Mouse (Mus musculus) stomach, embryonic 14.5 days (tissue): ENCODE results near the gene Magi1. TPM values are rescaled to one million over a fixed set of nuclear protein-coding genes. Genes with fewer than 3 reads are reported as not detected.

Experiments
- ATAC-seq: fragments of 200-750 bp; cut with Nextera tagmentation; 2 replicates; pipeline ENCODE4 v1.8.0; 2017; ENCODE audit warnings: low read depth, moderate TSS enrichment; ENCODE audit not compliant: insufficient number of reproducible peaks, insufficient read depth, low FRiP score
- H3K27ac ChIP-seq: fragments of 300-500 bp; sonication (generic); 2 replicates; pipeline ENCODE4 v1.5.1; 2014; ENCODE audit warnings: mild to moderate bottlenecking, low read length, moderate library complexity, mixed read lengths
- H3K27me3 ChIP-seq: fragments of 300-500 bp; sonication (generic); 2 replicates; pipeline ENCODE4 v1.6.1; 2014; ENCODE audit warnings: low read length, control low read depth, mixed read lengths; ENCODE audit not compliant: control insufficient read depth, insufficient read depth
- H3K36me3 ChIP-seq: fragments of 300-500 bp; sonication (generic); 2 replicates; pipeline ENCODE4 v1.6.1; 2014; ENCODE audit warnings: mild to moderate bottlenecking, control low read depth, low read length, moderate library complexity, mixed read lengths; ENCODE audit not compliant: control insufficient read depth, insufficient read depth
- H3K4me1 ChIP-seq: fragments of 300-500 bp; sonication (generic); 2 replicates; pipeline ENCODE4 v1.6.1; 2014; ENCODE audit warnings: low read length, control low read depth, mixed read lengths; ENCODE audit not compliant: control insufficient read depth, insufficient read depth
- H3K4me2 ChIP-seq: fragments of 300-500 bp; sonication (generic); replicated peaks from 2 replicates; pipeline ENCODE4 v1.6.1; 2014; ENCODE audit warnings: low read depth, low read length, control low read depth
- H3K4me3 ChIP-seq: fragments of 300-500 bp; sonication (generic); 2 replicates; pipeline ENCODE4 v1.5.1; 2014; ENCODE audit warnings: low read depth, low read length, control low read depth
- H3K9ac ChIP-seq: fragments of 300-500 bp; sonication (generic); replicated peaks from 2 replicates; pipeline ENCODE4 v1.6.1; 2014; ENCODE audit warnings: low read depth, mild to moderate bottlenecking, control low read depth, low read length, moderate library complexity, mixed read lengths
- H3K9me3 ChIP-seq: fragments of 300-500 bp; sonication (generic); 2 replicates; pipeline ENCODE4 v1.6.1; 2016; ENCODE audit warnings: low read depth, low read length, control low read depth; ENCODE audit not compliant: control insufficient read depth
- WGBS: fragments of 180-500 bp; shearing (Covaris S2); extraction: QIAGEN DNeasy Blood & Tissue Kit; methylation state at CpG from one replicate; pipeline ENCODE4 v1.1.7; 2014; 5-methylcytosine and 5-hydroxymethylcytosine counted together
- polyA plus RNA-seq: library from polyadenylated mRNA; unstranded; fragments of >200 nt; fragmentation: Nextera tagmentation; extraction: Ambion mirVana; gene quantifications from 2 replicates; pipeline ENCODE4 v1.2.1, GENCODE M21; 2014

Magi1 gene
- polyA plus RNA-seq, 1 experiment from 2014 or later, result 15.0 TPM

GRCm38 (mm10) chr6:94286555-94286954, 2.8 kb upstream of the Magi1 start:
- H3K4me1 ChIP-seq, result peaks cover 3% of the 10 kb centered on the region; the same call in 1 of the 2 replicates
- no peak overlapping the region for H3K9ac ChIP-seq
- no peak overlapping the region for H3K27ac ChIP-seq
- no peak for ATAC-seq
- no peak overlapping the region for H3K4me3 ChIP-seq
- H3K27me3 ChIP-seq, result no peaks in the 10 kb centered on the region
- H3K4me2 ChIP-seq, result no peak overlapping the region
- WGBS, result 74% methylated on average over 2 of the region's 2 CpGs
- no peaks in the 10 kb centered on the region for H3K36me3 ChIP-seq
- peaks cover 6% of the 10 kb centered on the region for H3K9me3 ChIP-seq

- peak overlapping the region; percentile 99 for H3K27ac ChIP-seq
- peak overlapping the region; percentile 62 for H3K9ac ChIP-seq
- no peaks in the 10 kb centered on the region for H3K27me3 ChIP-seq
- peak overlapping the region; percentile 94 for H3K4me2 ChIP-seq
- peak; percentile 66 for ATAC-seq
- peak overlapping the region; percentile 82 for H3K4me3 ChIP-seq
- peaks cover 6% of the 10 kb centered on the region for H3K9me3 ChIP-seq
- H3K36me3 ChIP-seq, result no peaks in the 10 kb centered on the region
- under 1% methylated on average over 44 of the region's 44 CpGs for WGBS
- peaks cover 12% of the 10 kb centered on the region for H3K4me1 ChIP-seq
Observed at GRCm38 (mm10) chr6:94284089-94284825, 540 bp upstream of the Magi1 start.

- WGBS, result under 1% methylated on average over 55 of the region's 55 CpGs
- no peaks in the 10 kb centered on the region for H3K36me3 ChIP-seq
- ATAC-seq, result peak; percentile 7; the same call in 1 of the 2 replicates
- peak overlapping the region; percentile 62 for H3K9ac ChIP-seq
- H3K27ac ChIP-seq, result peak overlapping the region; percentile 99
- no peaks in the 10 kb centered on the region for H3K27me3 ChIP-seq
- peaks cover 12% of the 10 kb centered on the region for H3K4me1 ChIP-seq
- H3K9me3 ChIP-seq, result no peaks in the 10 kb centered on the region
- H3K4me3 ChIP-seq, result peak overlapping the region; percentile 82
- H3K4me2 ChIP-seq, result peak overlapping the region; percentile 92
Observed at GRCm38 (mm10) chr6:94282301-94283241, 1.1 kb downstream of the Magi1 start.

DNA sequence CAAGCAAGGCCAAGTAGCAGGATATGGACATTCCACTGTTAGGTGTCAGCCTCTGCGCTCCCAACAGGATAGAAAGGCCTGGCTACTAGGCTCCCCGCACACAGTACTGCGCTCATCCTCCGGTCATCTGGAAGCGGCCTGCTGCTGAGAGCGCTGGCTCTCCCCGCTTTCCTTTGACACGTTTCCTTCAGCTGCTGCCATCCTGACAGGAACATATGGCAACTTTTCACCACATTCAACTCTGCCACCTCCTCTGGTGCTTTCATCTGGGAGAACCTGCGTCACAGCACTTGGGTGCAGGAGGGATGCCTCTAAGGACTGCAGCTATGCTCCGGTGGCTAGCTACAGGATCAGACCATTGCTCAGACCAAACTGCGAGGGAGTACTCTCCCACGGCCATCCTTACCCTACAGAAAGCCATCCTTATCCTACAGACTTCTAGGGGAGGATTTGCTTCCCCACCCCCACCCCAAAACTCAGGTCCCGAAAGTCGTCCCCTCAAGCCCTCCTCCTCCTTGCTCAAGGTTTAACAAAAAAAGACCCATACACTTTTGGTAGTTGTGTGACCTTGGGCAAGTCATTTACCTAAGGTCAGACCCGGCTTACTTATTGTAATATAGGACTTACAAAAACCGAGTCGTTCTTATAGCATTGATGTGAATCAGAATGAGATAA, 2.0 kb downstream of the Magi1 start:
- H3K27me3 ChIP-seq, result no peaks in the 10 kb centered on the region
- peak overlapping the region; percentile 92 for H3K4me2 ChIP-seq
- no peak overlapping the region for H3K27ac ChIP-seq
- peak overlapping the region; percentile 82 for H3K4me3 ChIP-seq
- ATAC-seq, result no peak
- H3K9me3 ChIP-seq, result no peaks in the 10 kb centered on the region
- peaks cover 12% of the 10 kb centered on the region for H3K4me1 ChIP-seq
- WGBS, result 10% methylated on average over 17 of the region's 17 CpGs
- 0 out of 2 replicates have a peak overlapping the region, but pooled peaks have one; percentile 25 for H3K9ac ChIP-seq
- H3K36me3 ChIP-seq, result no peaks in the 10 kb centered on the region

GRCm38 (mm10) chr6:94273941-94274340, 9.8 kb downstream of the Magi1 start:
- no peak overlapping the region for H3K4me2 ChIP-seq
- WGBS, result 90% methylated on average over 3 of the region's 3 CpGs
- H3K9me3 ChIP-seq, result no peaks in the 10 kb centered on the region
- H3K9ac ChIP-seq, result no peak overlapping the region
- 0 out of 2 replicates have a peak, but pooled peaks cover 5% of the 10 kb centered on the region for H3K4me1 ChIP-seq
- no peak overlapping the region for H3K4me3 ChIP-seq
- no peak overlapping the region for H3K27ac ChIP-seq
- H3K27me3 ChIP-seq, result no peaks in the 10 kb centered on the region
- H3K36me3 ChIP-seq, result no peaks in the 10 kb centered on the region
- no peak for ATAC-seq

- no peak overlapping the region for H3K4me2 ChIP-seq
- H3K4me1 ChIP-seq, result 0 out of 2 replicates have a peak, but pooled peaks cover 5% of the 10 kb centered on the region
- H3K9ac ChIP-seq, result no peak overlapping the region
- H3K27me3 ChIP-seq, result no peaks in the 10 kb centered on the region
- no peaks in the 10 kb centered on the region for H3K36me3 ChIP-seq
- H3K4me3 ChIP-seq, result no peak overlapping the region
- ATAC-seq, result no peak
- H3K9me3 ChIP-seq, result no peaks in the 10 kb centered on the region
- WGBS, result 80% methylated on average over 5 of the region's 5 CpGs
- H3K27ac ChIP-seq, result no peak overlapping the region
Observed at GRCm38 (mm10) chr6:94270001-94270400, 13.7 kb downstream of the Magi1 start.

GRCm38 (mm10) chr6:94269174-94269573, 14.5 kb downstream of the Magi1 start:
- WGBS, result 79% methylated on average over 4 of the region's 4 CpGs
- ATAC-seq, result no peak
- Histone ChIP-seq H3K9ac (no peak overlapping the region), H3K36me3 (no peaks in the 10 kb centered on the region), H3K4me3 (no peak overlapping the region), H3K4me1 (0 out of 2 replicates have a peak, but pooled peaks cover 5% of the 10 kb centered on the region), H3K27me3 (no peaks in the 10 kb centered on the region), H3K27ac (no peak overlapping the region), H3K4me2 (no peak overlapping the region), H3K9me3 (no peaks in the 10 kb centered on the region)
